Mouse (Mus musculus) ovary, postnatal 14 days (tissue): ENCODE data around the gene Vrk3.
A peak's percentile ranks its signal among the peaks of the same experiment; 100 is the strongest.
"Not testable (repeated sequence)": the region's sequence is repeated elsewhere in the genome, so short reads cannot be mapped to it uniquely, and the experiment has no call there.

Experiments used
- DNase-seq: peaks from one replicate; pipeline ENCODE4 v3.0.0; 2022; ENCODE audit warnings: low spot score

Gene Vrk3

GRCm38 (mm10) chr7:44748101-44749044 is at the start of gene Vrk3:
Gene Vrk3, plus strand, starts transcription at chr7:44748413.
- DNase-seq = peak; percentile 82

GRCm38 (mm10) chr7:44701921-44702320 is 46.3 kb upstream of the Vrk3 start:
- no peak for DNase-seq

- DNase-seq = no peak
Measured at GRCm38 (mm10) chr7:44702985-44703384, 45.2 kb upstream of the Vrk3 start.

- peak; percentile 25 for DNase-seq
Measured at GRCm38 (mm10) chr7:44704363-44704762, 43.9 kb upstream of the Vrk3 start.

GRCm38 (mm10) chr7:44705086-44705485 is 43.1 kb upstream of the Vrk3 start:
- no peak for DNase-seq

GRCm38 (mm10) chr7:44706322-44706721 is 41.9 kb upstream of the Vrk3 start:
- DNase-seq = no peak

- no peak for DNase-seq
Measured at GRCm38 (mm10) chr7:44707169-44707675, 41.0 kb upstream of the Vrk3 start.

- not testable (repeated sequence) for DNase-seq
Measured at GRCm38 (mm10) chr7:44708093-44708492, 40.1 kb upstream of the Vrk3 start.

- no peak for DNase-seq
Measured at GRCm38 (mm10) chr7:44708574-44708973, 39.6 kb upstream of the Vrk3 start, which contains the start of gene Izumo2. Gene Izumo2, plus strand, starts transcription at chr7:44708742.

- no peak for DNase-seq
Measured at GRCm38 (mm10) chr7:44709881-44710280, 38.3 kb upstream of the Vrk3 start.

GRCm38 (mm10) chr7:44722058-44722457 is 26.2 kb upstream of the Vrk3 start:
- DNase-seq = no peak

GRCm38 (mm10) chr7:44724316-44724715 is 23.9 kb upstream of the Vrk3 start:
- no peak for DNase-seq

GRCm38 (mm10) chr7:44726343-44726742 is 21.9 kb upstream of the Vrk3 start:
- no peak for DNase-seq

GRCm38 (mm10) chr7:44727151-44727550 is 21.1 kb upstream of the Vrk3 start:
- DNase-seq = no peak

- DNase-seq = no peak
Measured at GRCm38 (mm10) chr7:44728082-44728975, 19.9 kb upstream of the Vrk3 start.

GRCm38 (mm10) chr7:44733723-44734122 is 14.5 kb upstream of the Vrk3 start:
- no peak for DNase-seq

GRCm38 (mm10) chr7:44741361-44741760 is 6.9 kb upstream of the Vrk3 start:
- no peak for DNase-seq

GRCm38 (mm10) chr7:44744270-44744669 is 3.9 kb upstream of the Vrk3 start:
- DNase-seq = no peak

- DNase-seq = peak; percentile 44
Measured at GRCm38 (mm10) chr7:44745076-44745475, 3.1 kb upstream of the Vrk3 start.

GRCm38 (mm10) chr7:44747115-44747514 is 1.1 kb upstream of the Vrk3 start:
- DNase-seq = no peak

- not testable (repeated sequence) for DNase-seq
Measured at GRCm38 (mm10) chr7:44750950-44751349, 2.7 kb downstream of the Vrk3 start, which contains the start of gene Zfp473. Gene Zfp473, minus strand, starts transcription at chr7:44751050.

- DNase-seq = no peak
Measured at GRCm38 (mm10) chr7:44757164-44757563, 9.0 kb downstream of the Vrk3 start.
